Mouse (Mus musculus) heart, embryonic 11.5 days (tissue): ENCODE data around the gene Dgkg. TPM values are rescaled to one million over a fixed set of nuclear protein-coding genes. Genes with fewer than 3 reads are reported as not detected.

Experiments used
- ATAC-seq: fragments of 200-750 bp; cut with Nextera tagmentation; replicated peaks from 2 replicates; pipeline ENCODE4 v1.8.0; 2017; ENCODE audit warnings: moderate library complexity; ENCODE audit not compliant: insufficient number of reproducible peaks, low FRiP score, low TSS enrichment
- H3K27ac ChIP-seq: fragments of 300-500 bp; sonication (generic); 2 replicates; pipeline ENCODE4 v1.5.1; 2014; ENCODE audit warnings: mild to moderate bottlenecking, low read depth, low read length
- H3K27me3 ChIP-seq: fragments of 300-500 bp; sonication (generic); 2 replicates; pipeline ENCODE4 v1.6.1; 2014; ENCODE audit warnings: mild to moderate bottlenecking, low read length, mixed read lengths; ENCODE audit not compliant: control insufficient read depth, insufficient read depth
- H3K36me3 ChIP-seq: fragments of 300-500 bp; sonication (generic); 2 replicates; pipeline ENCODE4 v1.6.1; 2014; ENCODE audit warnings: mild to moderate bottlenecking, low read length, moderate library complexity, mixed read lengths; ENCODE audit not compliant: control insufficient read depth, insufficient read depth
- H3K4me1 ChIP-seq: fragments of 300-500 bp; sonication (generic); 2 replicates; pipeline ENCODE4 v1.6.1; 2014; ENCODE audit warnings: low read length; ENCODE audit not compliant: control insufficient read depth, insufficient read depth
- H3K4me2 ChIP-seq: fragments of 300-500 bp; sonication (generic); 2 replicates; pipeline ENCODE4 v1.6.1; 2014; ENCODE audit warnings: mild to moderate bottlenecking, moderate library complexity
- H3K4me3 ChIP-seq: fragments of 300-500 bp; sonication (generic); 2 replicates; pipeline ENCODE4 v1.5.1; 2014; ENCODE audit warnings: low read depth, low read length
- H3K9ac ChIP-seq: fragments of 300-500 bp; sonication (generic); 2 replicates; pipeline ENCODE4 v1.6.1; 2014; ENCODE audit warnings: mild to moderate bottlenecking, low read depth, low read length, moderate library complexity
- H3K9me3 ChIP-seq: fragments of 300-500 bp; sonication (generic); replicated peaks from 2 replicates; pipeline ENCODE4 v1.6.1; 2016; ENCODE audit warnings: low read length; ENCODE audit not compliant: control insufficient read depth
- WGBS: fragments of 180-500 bp; shearing (Covaris S2); extraction: QIAGEN DNeasy Blood & Tissue Kit; methylation state at CpG from one replicate; pipeline ENCODE4 v1.1.7; 2014; ENCODE audit not compliant: insufficient replicate concordance; 5-methylcytosine and 5-hydroxymethylcytosine counted together
- polyA plus RNA-seq: library from polyadenylated mRNA; unstranded; fragments of >200 nt; fragmentation: Nextera tagmentation; extraction: Ambion mirVana; gene quantifications from 2 replicates; pipeline ENCODE4 v1.2.1, GENCODE M21; 2014

Dgkg gene
- polyA plus RNA-seq, 1 experiment from 2014 or later = 0.44 TPM

- no peaks in the 10 kb centered on the region for H3K27me3 ChIP-seq
- H3K9me3 ChIP-seq = no peaks in the 10 kb centered on the region
- no peak overlapping the region for H3K9ac ChIP-seq
- H3K36me3 ChIP-seq = no peaks in the 10 kb centered on the region
- H3K27ac ChIP-seq = no peak overlapping the region
- H3K4me2 ChIP-seq = no peak overlapping the region
- WGBS = 69% methylated on average over 6 of the region's 6 CpGs
- no peak for ATAC-seq
- H3K4me3 ChIP-seq = no peak overlapping the region
- H3K4me1 ChIP-seq = peaks cover 13% of the 10 kb centered on the region
These were observed 212.2 kb downstream of the Dgkg start for GRCm38 (mm10) chr16:22444786-22445185.

DNA sequence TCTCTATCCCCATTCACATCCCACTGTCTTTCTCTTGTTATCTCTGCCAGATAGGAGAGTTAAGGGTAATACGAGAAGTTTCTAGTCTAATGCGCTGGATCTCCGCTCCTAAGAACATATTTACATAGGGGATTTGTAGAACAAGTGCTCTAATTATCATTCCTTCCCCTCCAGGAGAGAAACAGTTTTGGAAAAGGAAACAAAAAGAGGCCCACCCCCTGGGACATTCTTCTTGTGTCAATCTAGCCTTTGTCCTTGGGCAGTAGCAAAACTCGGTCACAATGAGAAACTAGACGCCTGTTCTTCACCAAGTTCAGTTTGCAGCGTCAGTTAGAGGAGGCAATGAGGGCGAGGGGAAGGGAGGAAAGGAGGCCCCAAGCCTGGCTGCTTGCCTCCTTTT lies 214.8 kb downstream of the Dgkg start:
- H3K9ac ChIP-seq = no peak overlapping the region
- H3K4me2 ChIP-seq = no peak overlapping the region
- H3K9me3 ChIP-seq = no peaks in the 10 kb centered on the region
- no peak for ATAC-seq
- WGBS = 52% methylated on average over 7 of the region's 7 CpGs
- H3K4me3 ChIP-seq = no peak overlapping the region
- H3K36me3 ChIP-seq = no peaks in the 10 kb centered on the region
- no peaks in the 10 kb centered on the region for H3K27me3 ChIP-seq
- peaks cover 15% of the 10 kb centered on the region for H3K4me1 ChIP-seq
- no peak overlapping the region for H3K27ac ChIP-seq

- Histone ChIP-seq H3K4me2 (no peak overlapping the region), H3K9me3 (no peaks in the 10 kb centered on the region), H3K9ac (no peak overlapping the region), H3K36me3 (no peaks in the 10 kb centered on the region), H3K4me1 (peaks cover 15% of the 10 kb centered on the region), H3K4me3 (no peak overlapping the region), H3K27me3 (no peaks in the 10 kb centered on the region), H3K27ac (no peak overlapping the region)
- ATAC-seq = no peak
- WGBS = 64% methylated on average over 4 of the region's 4 CpGs
These were observed 215.7 kb downstream of the Dgkg start for GRCm38 (mm10) chr16:22441317-22441716.

GRCm38 (mm10) chr16:22440269-22440668 lies 216.8 kb downstream of the Dgkg start:
- Histone ChIP-seq H3K27ac (peak overlapping the region; percentile 78), H3K36me3 (no peaks in the 10 kb centered on the region)
- no peak for ATAC-seq

GRCm38 (mm10) chr16:22439499-22440177 lies 217.4 kb downstream of the Dgkg start, which contains the start of gene Etv5:
TSS of gene Etv5 (minus strand) at chr16:22439719.
- Histone ChIP-seq H3K4me2 (peak within 1 kb of the TSS; percentile 84), H3K27ac (peak within 1 kb of the TSS; percentile 78), H3K27me3 (no peaks in the 10 kb centered on the region), H3K36me3 (no peaks in the 10 kb centered on the region), H3K9ac (peak within 1 kb of the TSS; percentile 73), H3K9me3 (no peaks in the 10 kb centered on the region), H3K4me3 (peak within 1 kb of the TSS; percentile 66), H3K4me1 (peaks cover 17% of the 10 kb centered on the region)
- peak; percentile 99 for ATAC-seq
- WGBS = under 1% methylated on average over 54 of the region's 63 CpGs

More at GRCm38 (mm10) chr16:22440269-22440668, 216.8 kb downstream of the Dgkg start:
- Histone ChIP-seq H3K9me3 (no peaks in the 10 kb centered on the region), H3K27me3 (no peaks in the 10 kb centered on the region), H3K4me1 (peaks cover 15% of the 10 kb centered on the region), H3K4me2 (peak overlapping the region; percentile 67), H3K4me3 (peak overlapping the region; percentile 43), H3K9ac (peak overlapping the region; percentile 59)
- WGBS = under 1% methylated on average over 18 of the region's 18 CpGs

DNA sequence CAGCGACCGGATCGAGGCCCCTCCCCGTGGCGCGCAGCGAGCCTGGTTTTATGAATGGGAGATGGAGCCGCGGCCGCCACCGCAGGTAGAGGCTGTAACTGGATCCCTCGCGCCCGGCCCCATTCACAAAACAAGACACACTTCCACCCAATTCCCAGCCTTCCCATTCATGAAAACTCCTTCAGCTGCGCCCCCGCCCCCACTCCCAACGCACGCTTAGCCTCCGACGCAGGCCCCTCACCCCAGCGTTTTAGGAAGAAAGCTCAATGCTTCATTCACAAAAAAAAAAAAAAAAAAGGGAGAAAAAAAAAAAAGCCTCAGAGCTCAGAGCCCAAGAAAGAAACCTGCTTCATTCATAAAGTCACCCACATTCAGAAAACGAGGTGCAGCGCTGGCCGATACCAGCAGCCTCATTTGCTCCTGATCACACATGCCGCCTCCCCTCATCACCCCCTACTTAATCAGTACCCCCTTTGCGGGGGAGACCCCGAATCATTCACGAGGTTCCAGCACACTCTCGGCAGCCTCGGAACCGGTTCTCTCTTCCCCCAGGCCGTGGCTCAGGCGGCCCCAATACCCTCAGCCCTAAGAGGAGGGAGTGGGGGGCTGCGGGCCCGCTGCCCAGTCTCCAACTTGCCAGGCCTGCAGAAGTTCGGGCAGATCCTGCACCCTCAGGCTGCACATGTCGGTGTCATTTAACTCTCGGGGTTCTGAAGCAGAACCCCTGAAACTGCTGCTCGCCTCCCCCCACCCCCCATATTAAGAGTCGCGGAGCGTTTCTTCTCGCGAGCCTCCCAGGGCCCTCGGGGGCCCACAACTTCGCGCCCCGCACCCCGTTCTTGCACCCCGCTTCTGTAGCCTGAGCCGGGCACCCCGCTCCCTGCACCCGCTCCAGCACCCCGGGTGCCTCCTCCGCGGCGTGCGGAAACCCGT lies 218.3 kb downstream of the Dgkg start:
- H3K4me1 ChIP-seq = peaks cover 23% of the 10 kb centered on the region
- no peaks in the 10 kb centered on the region for H3K27me3 ChIP-seq
- peak overlapping the region; percentile 73 for H3K9ac ChIP-seq
- ATAC-seq = peak; percentile 5
- H3K4me2 ChIP-seq = peak overlapping the region; percentile 84
- H3K36me3 ChIP-seq = no peaks in the 10 kb centered on the region
- peak overlapping the region; percentile 36; the same call in 1 of the 2 replicates for H3K27ac ChIP-seq
- WGBS = 1% methylated on average over 56 of the region's 59 CpGs
- peak overlapping the region; percentile 66 for H3K4me3 ChIP-seq
- H3K9me3 ChIP-seq = no peaks in the 10 kb centered on the region

DNA sequence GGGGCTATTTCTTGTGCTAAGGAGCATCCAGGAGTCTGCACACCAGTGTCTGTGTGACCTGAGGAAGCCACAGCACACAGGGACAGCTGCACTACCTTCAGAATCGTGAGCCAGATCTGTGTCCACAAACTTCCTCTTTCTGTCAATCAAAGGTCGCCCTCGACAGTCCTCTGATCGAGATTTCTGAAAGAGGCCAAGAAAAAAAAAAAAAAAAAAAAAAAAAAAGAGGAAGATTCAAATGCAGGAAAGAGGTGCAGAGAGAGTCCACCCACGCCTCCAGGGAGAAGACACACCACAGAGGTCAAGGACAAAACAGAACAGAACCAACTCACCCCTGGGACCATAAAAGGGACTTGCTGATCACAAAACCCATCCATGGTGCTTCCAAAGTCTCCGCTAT lies 220.9 kb downstream of the Dgkg start:
- no peak for ATAC-seq
- Histone ChIP-seq H3K9ac (no peak overlapping the region), H3K4me2 (no peak overlapping the region), H3K4me3 (no peak overlapping the region), H3K9me3 (no peaks in the 10 kb centered on the region), H3K27me3 (no peaks in the 10 kb centered on the region), H3K36me3 (no peaks in the 10 kb centered on the region), H3K4me1 (peaks cover 17% of the 10 kb centered on the region), H3K27ac (no peak overlapping the region)
- 41% methylated on average over 6 of the region's 6 CpGs for WGBS

- H3K9ac ChIP-seq = no peak overlapping the region
- H3K36me3 ChIP-seq = no peaks in the 10 kb centered on the region
- no peak overlapping the region; the same call in 1 of the 2 replicates for H3K4me2 ChIP-seq
- H3K27me3 ChIP-seq = no peaks in the 10 kb centered on the region
- no peaks in the 10 kb centered on the region for H3K9me3 ChIP-seq
- 67% methylated on average over 5 of the region's 5 CpGs for WGBS
- ATAC-seq = no peak
- no peak overlapping the region for H3K4me3 ChIP-seq
- H3K4me1 ChIP-seq = peaks cover 20% of the 10 kb centered on the region
- no peak overlapping the region for H3K27ac ChIP-seq
These were observed 222.5 kb downstream of the Dgkg start for GRCm38 (mm10) chr16:22434530-22434929.
